Mouse (Mus musculus): ENCODE data around the gene Arap1. TPM values are rescaled to one million over a fixed set of nuclear protein-coding genes. Genes with fewer than 3 reads are reported as not detected.

The Arap1 gene
- polyA plus RNA-seq, 1 experiment from 2014 or later, result 9.7 TPM

DNA sequence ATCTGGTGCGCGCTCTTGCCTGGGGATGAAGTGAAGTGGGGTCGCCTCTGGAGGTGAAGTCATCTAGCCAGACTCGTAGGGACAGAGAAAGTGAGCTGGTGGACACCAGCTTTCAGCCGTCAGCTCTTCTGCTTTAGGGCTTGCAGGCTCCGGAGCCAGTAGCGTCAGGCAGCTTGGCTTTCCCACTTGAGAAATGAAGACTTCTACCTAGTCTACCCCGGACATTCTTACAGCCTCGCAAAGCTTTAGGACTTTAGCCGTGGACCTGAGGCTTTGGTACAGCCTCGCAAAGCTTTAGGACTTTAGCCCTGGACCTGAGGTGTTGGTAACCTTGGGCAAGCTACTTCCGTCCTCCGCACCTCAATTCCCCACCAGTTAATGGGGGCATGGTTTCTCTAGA is 445 bp downstream of the Arap1 start:
- 0 out of 2 replicates have a peak, but pooled peaks have one; percentile 31 for ATAC-seq (ENCODE audit: low FRiP score)
- no peak overlapping the region for H3K27ac ChIP-seq (replicated peaks)
- peaks cover 20% of the 10 kb centered on the region for H3K4me1 ChIP-seq
- peak overlapping the region; percentile 98 for H3K4me2 ChIP-seq
- 5% methylated on average over 13 of the region's 13 CpGs for WGBS
- H3K4me3 ChIP-seq (replicated peaks), result peak overlapping the region; percentile 56
- no peaks in the 10 kb centered on the region for H3K9me3 ChIP-seq (replicated peaks)
- peaks cover 9% of the 10 kb centered on the region for H3K27me3 ChIP-seq (replicated peaks)
- peak overlapping the region; percentile 55 for H3K9ac ChIP-seq (replicated peaks)
- H3K36me3 ChIP-seq, result no peaks in the 10 kb centered on the region

DNA sequence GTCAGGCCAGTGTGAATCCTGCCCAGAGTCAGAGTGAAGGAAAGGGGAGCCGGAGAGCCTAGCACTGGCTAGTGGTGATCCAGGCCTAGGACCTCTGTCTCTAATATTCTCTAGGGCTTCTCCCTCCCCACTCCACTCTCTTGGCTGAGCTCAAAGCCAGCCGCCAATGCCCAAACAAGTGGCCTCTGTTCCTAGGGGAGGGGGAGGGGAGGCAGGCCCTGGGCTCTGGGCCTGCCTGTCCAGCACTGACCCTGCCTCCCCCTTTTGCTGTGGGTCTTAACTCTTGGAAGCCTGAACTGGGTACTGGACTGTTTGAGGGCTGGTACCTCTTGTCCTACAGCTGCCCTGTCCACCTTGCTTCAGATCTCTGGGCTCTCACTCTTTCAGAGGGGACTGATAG is 2.0 kb downstream of the Arap1 start:
- H3K4me3 ChIP-seq (replicated peaks), result no peak overlapping the region
- peaks cover 9% of the 10 kb centered on the region for H3K27me3 ChIP-seq (replicated peaks)
- ATAC-seq (ENCODE audit: low FRiP score), result peak; percentile 43; the same call in 1 of the 2 replicates
- peaks cover 20% of the 10 kb centered on the region for H3K4me1 ChIP-seq
- H3K36me3 ChIP-seq, result no peaks in the 10 kb centered on the region
- H3K9me3 ChIP-seq (replicated peaks), result no peaks in the 10 kb centered on the region
- no peak overlapping the region for H3K27ac ChIP-seq (replicated peaks)
- H3K9ac ChIP-seq (replicated peaks), result no peak overlapping the region
- WGBS, result 51% methylated on average over 2 of the region's 2 CpGs
- H3K4me2 ChIP-seq, result peak overlapping the region; percentile 98

- Histone ChIP-seq H3K9ac (replicated peaks) (no peak overlapping the region), H3K36me3 (no peaks in the 10 kb centered on the region), H3K4me1 (peaks cover 17% of the 10 kb centered on the region), H3K27ac (replicated peaks) (no peak overlapping the region), H3K27me3 (replicated peaks) (peaks cover 6% of the 10 kb centered on the region), H3K4me2 (no peak overlapping the region), H3K4me3 (replicated peaks) (no peak overlapping the region), H3K9me3 (replicated peaks) (no peaks in the 10 kb centered on the region)
- 83% methylated on average over 4 of the region's 4 CpGs for WGBS
- no peak for ATAC-seq (ENCODE audit: low FRiP score)
Measured at GRCm38 (mm10) chr7:101352404-101352803, 4.5 kb downstream of the Arap1 start.

GRCm38 (mm10) chr7:101354423-101354822 is 6.6 kb downstream of the Arap1 start:
- Histone ChIP-seq H3K4me1 (no peaks in the 10 kb centered on the region; the same call in 1 of the 2 replicates), H3K27me3 (replicated peaks) (no peaks in the 10 kb centered on the region; the same call in 1 of the 2 replicates), H3K4me3 (replicated peaks) (no peak overlapping the region), H3K9me3 (replicated peaks) (no peaks in the 10 kb centered on the region), H3K4me2 (no peak overlapping the region), H3K36me3 (no peaks in the 10 kb centered on the region), H3K27ac (replicated peaks) (no peak overlapping the region), H3K9ac (replicated peaks) (no peak overlapping the region)
- ATAC-seq (ENCODE audit: low FRiP score), result no peak
- 85% methylated on average over 5 of the region's 5 CpGs for WGBS

DNA sequence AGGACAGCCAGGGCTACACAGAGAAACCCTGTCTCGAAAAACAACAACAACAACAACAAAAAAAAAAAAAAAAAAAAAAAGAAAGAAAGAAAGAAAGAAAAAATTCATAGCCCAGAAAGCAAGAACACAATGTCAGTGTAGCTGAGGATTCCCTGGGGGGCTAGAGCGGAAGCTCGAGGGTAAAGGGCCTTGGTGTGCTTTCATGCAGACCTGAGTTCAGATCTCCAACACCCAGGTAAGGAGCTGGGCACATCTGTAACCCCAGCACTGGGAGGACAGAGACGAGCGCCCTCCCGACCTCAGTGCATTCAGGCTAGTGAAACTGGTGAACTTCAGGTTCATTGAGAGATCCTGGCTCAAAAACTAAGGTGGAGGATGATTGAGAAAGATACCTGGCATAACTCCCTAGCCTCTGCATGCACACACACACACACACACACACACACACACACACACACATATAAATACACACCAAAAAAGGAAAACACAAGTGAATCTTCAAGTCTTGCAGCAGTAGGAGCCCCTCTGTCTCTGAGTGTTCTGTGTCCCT is 7.8 kb downstream of the Arap1 start:
- Histone ChIP-seq H3K36me3 (no peaks in the 10 kb centered on the region), H3K4me3 (replicated peaks) (no peak overlapping the region), H3K9me3 (replicated peaks) (no peaks in the 10 kb centered on the region), H3K27ac (replicated peaks) (no peak overlapping the region), H3K4me2 (no peak overlapping the region), H3K4me1 (no peaks in the 10 kb centered on the region; the same call in 1 of the 2 replicates), H3K27me3 (replicated peaks) (no peaks in the 10 kb centered on the region), H3K9ac (replicated peaks) (no peak overlapping the region)
- WGBS, result 91% methylated on average over 6 of the region's 6 CpGs
- no peak for ATAC-seq (ENCODE audit: low FRiP score)

GRCm38 (mm10) chr7:101356868-101357267 is 9.0 kb downstream of the Arap1 start:
- no peaks in the 10 kb centered on the region for H3K9me3 ChIP-seq (replicated peaks)
- ATAC-seq (ENCODE audit: low FRiP score), result no peak
- H3K27ac ChIP-seq (replicated peaks), result no peak overlapping the region
- H3K4me1 ChIP-seq, result no peaks in the 10 kb centered on the region; the same call in 1 of the 2 replicates
- no peaks in the 10 kb centered on the region for H3K27me3 ChIP-seq (replicated peaks)
- H3K36me3 ChIP-seq, result no peaks in the 10 kb centered on the region
- H3K4me2 ChIP-seq, result no peak overlapping the region
- H3K4me3 ChIP-seq (replicated peaks), result no peak overlapping the region
- WGBS, result 73% methylated on average over 3 of the region's 3 CpGs
- no peak overlapping the region for H3K9ac ChIP-seq (replicated peaks)

- H3K9ac ChIP-seq (replicated peaks), result no peak overlapping the region
- no peaks in the 10 kb centered on the region; the same call in 1 of the 2 replicates for H3K4me1 ChIP-seq
- no peak overlapping the region for H3K4me2 ChIP-seq
- H3K27ac ChIP-seq (replicated peaks), result no peak overlapping the region
- H3K36me3 ChIP-seq, result no peaks in the 10 kb centered on the region
- no peaks in the 10 kb centered on the region for H3K27me3 ChIP-seq (replicated peaks)
- H3K4me3 ChIP-seq (replicated peaks), result no peak overlapping the region
- 84% methylated on average over 3 of the region's 3 CpGs for WGBS
- H3K9me3 ChIP-seq (replicated peaks), result no peaks in the 10 kb centered on the region
- no peak for ATAC-seq (ENCODE audit: low FRiP score)
Measured at GRCm38 (mm10) chr7:101360406-101360805, 12.5 kb downstream of the Arap1 start.

DNA sequence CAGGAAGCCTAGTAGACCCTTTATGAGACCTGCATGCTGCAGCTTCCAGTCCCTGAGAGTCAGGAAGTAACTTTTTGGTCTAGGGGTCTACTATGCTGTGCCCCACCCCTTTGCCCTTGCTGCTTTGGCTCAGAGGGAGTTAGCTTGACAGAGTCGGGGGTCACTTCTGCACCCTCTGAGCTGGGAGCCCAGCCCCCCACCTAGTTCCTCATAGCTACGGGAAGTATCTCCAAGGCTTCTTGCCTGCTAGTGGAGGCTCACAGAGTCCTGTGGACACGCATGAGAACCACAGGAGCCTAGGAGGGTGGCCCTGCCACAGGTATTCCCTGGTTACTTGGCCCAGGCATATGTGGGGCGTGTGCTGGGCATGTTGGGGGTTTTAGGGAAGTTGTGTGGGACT is 13.2 kb downstream of the Arap1 start:
- no peaks in the 10 kb centered on the region for H3K27me3 ChIP-seq (replicated peaks)
- H3K4me1 ChIP-seq, result no peaks in the 10 kb centered on the region; the same call in 1 of the 2 replicates
- H3K9me3 ChIP-seq (replicated peaks), result no peaks in the 10 kb centered on the region
- no peak overlapping the region for H3K9ac ChIP-seq (replicated peaks)
- no peaks in the 10 kb centered on the region for H3K36me3 ChIP-seq
- no peak for ATAC-seq (ENCODE audit: low FRiP score)
- WGBS, result 82% methylated on average over 4 of the region's 4 CpGs
- no peak overlapping the region for H3K4me3 ChIP-seq (replicated peaks)
- no peak overlapping the region for H3K4me2 ChIP-seq
- H3K27ac ChIP-seq (replicated peaks), result no peak overlapping the region

GRCm38 (mm10) chr7:101361767-101362166 is 13.9 kb downstream of the Arap1 start:
- WGBS, result 71% methylated on average over 4 of the region's 4 CpGs
- Histone ChIP-seq H3K9ac (replicated peaks) (no peak overlapping the region), H3K4me3 (replicated peaks) (no peak overlapping the region), H3K9me3 (replicated peaks) (no peaks in the 10 kb centered on the region), H3K4me1 (no peaks in the 10 kb centered on the region; the same call in 1 of the 2 replicates), H3K36me3 (no peaks in the 10 kb centered on the region), H3K27ac (replicated peaks) (no peak overlapping the region), H3K4me2 (no peak overlapping the region), H3K27me3 (replicated peaks) (no peaks in the 10 kb centered on the region)
- ATAC-seq (ENCODE audit: low FRiP score), result no peak

DNA sequence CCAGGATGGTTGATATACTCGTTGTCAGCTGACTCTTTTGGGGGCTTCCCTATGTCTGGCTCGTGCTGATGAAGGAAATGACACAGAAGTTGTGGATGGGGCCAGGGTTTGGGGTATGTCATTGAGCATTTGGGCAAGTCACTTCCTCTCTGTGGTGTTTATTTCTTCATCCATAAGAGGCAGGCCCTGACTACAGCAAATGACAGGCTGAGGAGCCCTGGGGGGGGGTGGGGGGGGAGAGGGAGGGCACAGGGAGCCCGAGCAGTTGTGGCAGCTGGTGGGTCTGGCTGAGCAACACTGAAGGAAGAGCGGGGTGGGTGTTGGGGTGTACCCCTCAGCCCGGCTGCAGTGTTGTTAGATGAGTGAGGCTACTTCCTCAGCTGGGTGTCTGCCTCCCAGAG is 14.9 kb downstream of the Arap1 start:
- no peak overlapping the region for H3K27ac ChIP-seq (replicated peaks)
- no peak overlapping the region for H3K9ac ChIP-seq (replicated peaks)
- no peak overlapping the region for H3K4me2 ChIP-seq
- no peaks in the 10 kb centered on the region for H3K27me3 ChIP-seq (replicated peaks)
- ATAC-seq (ENCODE audit: low FRiP score), result no peak
- no peaks in the 10 kb centered on the region for H3K4me1 ChIP-seq
- WGBS, result 75% methylated on average over 5 of the region's 5 CpGs
- no peaks in the 10 kb centered on the region for H3K36me3 ChIP-seq
- no peaks in the 10 kb centered on the region for H3K9me3 ChIP-seq (replicated peaks)
- H3K4me3 ChIP-seq (replicated peaks), result no peak overlapping the region

GRCm38 (mm10) chr7:101363914-101364313 is 16.0 kb downstream of the Arap1 start:
- Histone ChIP-seq H3K4me2 (no peak overlapping the region), H3K9me3 (replicated peaks) (no peaks in the 10 kb centered on the region), H3K4me1 (0 out of 2 replicates have a peak, but pooled peaks cover 3% of the 10 kb centered on the region), H3K9ac (replicated peaks) (no peak overlapping the region), H3K36me3 (no peaks in the 10 kb centered on the region), H3K27ac (replicated peaks) (no peak overlapping the region), H3K27me3 (replicated peaks) (no peaks in the 10 kb centered on the region), H3K4me3 (replicated peaks) (no peak overlapping the region)
- WGBS, result 78% methylated on average over 5 of the region's 5 CpGs
- ATAC-seq (ENCODE audit: low FRiP score), result no peak

DNA sequence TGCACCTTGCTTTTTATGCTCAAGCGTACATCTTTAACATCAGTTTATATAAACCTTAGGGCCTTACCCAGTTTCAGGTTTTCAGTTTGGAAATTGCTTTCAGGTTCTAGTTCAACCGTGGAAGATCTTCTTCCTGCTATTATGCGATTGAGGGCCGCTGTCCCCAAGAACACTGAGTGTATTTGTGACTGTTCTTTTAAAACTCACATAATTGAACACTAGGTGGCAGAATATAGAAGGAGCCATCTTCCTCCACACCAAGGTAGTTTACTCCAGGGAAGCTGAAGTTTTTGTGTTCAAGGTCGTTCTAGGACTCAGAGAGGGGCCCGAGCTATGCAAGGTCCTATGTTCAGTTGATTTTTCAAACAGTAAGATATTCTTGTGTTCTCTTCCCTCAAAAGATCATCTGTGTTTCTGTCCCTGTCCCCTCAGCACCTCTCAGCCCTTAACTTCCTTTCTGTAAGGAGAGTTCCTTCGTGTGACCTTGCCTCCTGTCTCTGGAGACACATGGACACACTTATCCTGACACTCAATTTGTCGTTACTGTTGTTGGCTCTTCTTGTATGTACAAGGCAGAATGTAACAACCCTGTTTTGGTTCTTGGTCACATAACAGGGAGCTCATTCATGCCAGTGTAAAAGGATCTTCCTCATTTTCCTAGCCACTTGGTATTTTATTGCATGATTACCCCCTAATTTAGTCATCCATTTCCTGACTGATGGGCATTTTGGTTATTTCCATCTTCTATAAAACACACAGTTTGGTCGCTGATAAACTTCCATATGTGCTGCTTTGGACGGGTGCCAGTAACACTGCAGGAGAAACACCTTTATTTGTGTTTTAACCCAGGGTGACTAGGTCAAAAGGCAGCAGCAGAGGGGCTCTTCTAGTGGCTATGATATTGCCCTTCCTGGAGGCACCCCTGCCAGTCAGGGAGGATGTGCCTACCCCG is 20.3 kb downstream of the Arap1 start:
- WGBS, result 54% methylated on average over 11 of the region's 11 CpGs
- no peaks in the 10 kb centered on the region for H3K36me3 ChIP-seq
- no peak overlapping the region for H3K4me3 ChIP-seq (replicated peaks)
- no peak for ATAC-seq (ENCODE audit: low FRiP score)
- H3K9ac ChIP-seq (replicated peaks), result no peak overlapping the region
- H3K27me3 ChIP-seq (replicated peaks), result no peaks in the 10 kb centered on the region
- no peaks in the 10 kb centered on the region for H3K9me3 ChIP-seq (replicated peaks)
- H3K4me2 ChIP-seq, result no peak overlapping the region
- 0 out of 2 replicates have a peak, but pooled peaks cover 3% of the 10 kb centered on the region for H3K4me1 ChIP-seq
- H3K27ac ChIP-seq (replicated peaks), result no peak overlapping the region
